Mouse (Mus musculus) lung, postnatal 0 days (tissue): ENCODE measurements around the gene Ints7. TPM values are rescaled to one million over a fixed set of nuclear protein-coding genes. Genes with fewer than 3 reads are reported as not detected.

ENCODE experiments used
- ATAC-seq: fragments of 200-750 bp; cut with Nextera tagmentation; 2 replicates; pipeline ENCODE4 v1.8.0; 2017; ENCODE audit warnings: moderate library complexity
- DNase-seq: peaks from one replicate; pipeline ENCODE4 v3.0.0-alpha.2; 2016; ENCODE audit warnings: low spot score
- H3K27ac ChIP-seq: fragments of 300-500 bp; sonication (generic); 2 replicates; pipeline ENCODE4 v1.5.1; 2014; ENCODE audit warnings: antibody characterized with exemption, mild to moderate bottlenecking, low read length, mixed read lengths
- H3K27me3 ChIP-seq: fragments of 300-500 bp; sonication (generic); replicated peaks from 2 replicates; pipeline ENCODE4 v1.6.1; 2014; ENCODE audit warnings: low read length, mixed read lengths; ENCODE audit not compliant: insufficient read depth
- H3K36me3 ChIP-seq: fragments of 300-500 bp; sonication (generic); 2 replicates; pipeline ENCODE4 v1.6.1; 2014; ENCODE audit warnings: low read length, mixed read lengths; ENCODE audit not compliant: insufficient read depth
- H3K4me1 ChIP-seq: fragments of 300-500 bp; sonication (generic); 2 replicates; pipeline ENCODE4 v1.6.1; 2014; ENCODE audit warnings: antibody characterized with exemption, low read depth, low read length, mixed read lengths; ENCODE audit not compliant: insufficient read depth
- H3K4me2 ChIP-seq: fragments of 300-500 bp; sonication (generic); replicated peaks from 2 replicates; pipeline ENCODE4 v1.6.1; 2014; ENCODE audit warnings: low read depth, mild to moderate bottlenecking, low read length, moderate library complexity, mixed read lengths
- H3K4me3 ChIP-seq: fragments of 300-500 bp; sonication (generic); 2 replicates; pipeline ENCODE4 v1.5.1; 2014; ENCODE audit warnings: low read depth, low read length
- H3K9ac ChIP-seq: fragments of 300-500 bp; sonication (generic); replicated peaks from 2 replicates; pipeline ENCODE4 v1.6.1; 2014; ENCODE audit warnings: low read depth, mild to moderate bottlenecking
- H3K9me3 ChIP-seq: fragments of 300-500 bp; sonication (generic); 2 replicates; pipeline ENCODE4 v1.6.1; 2016; ENCODE audit warnings: low read length, mixed read lengths
- CTCF ChIP-seq: IDR thresholded peaks from 2 replicates; pipeline ENCODE4 v1.5.1; 2016; ENCODE audit warnings: antibody characterized with exemption, mild to moderate bottlenecking
- EP300 ChIP-seq: IDR thresholded peaks from 2 replicates; pipeline ENCODE4 v1.6.1; 2016; ENCODE audit warnings: antibody characterized with exemption, mild to moderate bottlenecking, control low read depth
- WGBS: fragments of 180-500 bp; shearing (Covaris S2); extraction: QIAGEN DNeasy Blood & Tissue Kit; methylation state at CpG from one replicate; pipeline ENCODE4 v1.1.7; 2014; 5-methylcytosine and 5-hydroxymethylcytosine counted together
- polyA plus RNA-seq: library from polyadenylated mRNA; unstranded; fragments of >200 nt; fragmentation: Nextera tagmentation; extraction: Ambion mirVana; gene quantifications from 2 replicates; pipeline ENCODE4 v1.2.1, GENCODE M21; 2015

Gene Ints7
- polyA plus RNA-seq, 1 experiment from 2014 or later: 14.3 TPM

DNA sequence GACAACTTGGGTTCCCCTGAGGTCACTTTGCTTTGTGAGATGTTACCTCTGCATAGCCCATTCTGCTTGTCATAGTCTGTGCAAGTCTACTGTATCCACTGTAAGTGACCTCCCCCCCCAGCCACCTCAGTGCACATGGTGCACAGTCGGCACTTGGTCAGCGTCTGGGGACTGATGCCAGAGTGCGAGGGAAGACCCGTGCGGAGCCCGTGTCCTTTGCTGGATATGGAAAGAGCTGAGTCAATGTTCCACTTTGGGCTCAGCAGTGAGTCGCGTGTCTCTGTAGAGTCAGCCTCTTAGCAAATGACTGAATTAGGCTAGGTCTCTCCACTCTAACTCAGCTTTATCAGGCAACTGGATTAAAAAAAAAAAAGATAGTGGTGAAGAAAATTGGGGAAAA, 47.4 kb downstream of the Ints7 start:
- DNase-seq: no peak
- WGBS: 82% methylated on average over 8 of the region's 8 CpGs
- TF ChIP-seq CTCF (no peak), EP300 (no peak)
- Histone ChIP-seq H3K27ac (no peak overlapping the region), H3K9me3 (no peaks in the 10 kb centered on the region), H3K9ac (no peak overlapping the region), H3K4me2 (no peak overlapping the region), H3K4me3 (no peak overlapping the region), H3K27me3 (no peaks in the 10 kb centered on the region), H3K36me3 (peaks cover 27% of the 10 kb centered on the region), H3K4me1 (no peaks in the 10 kb centered on the region)
- no peak for ATAC-seq

DNA sequence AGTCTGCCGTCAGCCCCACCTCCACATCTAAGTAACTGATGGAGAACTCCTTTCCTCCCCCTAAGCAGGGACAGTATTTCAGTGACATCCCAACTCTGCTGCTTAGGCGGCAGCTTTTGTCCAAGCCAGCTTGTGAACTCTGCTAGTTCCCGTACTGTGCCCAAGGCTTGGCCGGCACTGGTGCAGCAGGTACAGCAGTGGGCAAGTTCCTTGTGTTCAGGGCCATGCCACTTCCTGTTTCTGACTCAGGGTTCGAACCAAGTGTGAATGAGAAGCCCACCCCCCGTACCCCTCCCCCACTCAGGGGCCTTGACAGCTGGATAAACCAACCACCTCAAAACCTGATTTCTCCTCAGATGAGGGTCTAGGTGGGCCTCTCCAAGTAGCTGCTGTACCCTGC, 49.1 kb downstream of the Ints7 start:
- Histone ChIP-seq H3K27ac (no peak overlapping the region), H3K4me2 (no peak overlapping the region), H3K27me3 (no peaks in the 10 kb centered on the region), H3K9ac (no peak overlapping the region), H3K9me3 (no peaks in the 10 kb centered on the region), H3K4me3 (no peak overlapping the region), H3K36me3 (peaks cover 14% of the 10 kb centered on the region), H3K4me1 (no peaks in the 10 kb centered on the region)
- WGBS: 49% methylated on average over 6 of the region's 6 CpGs
- DNase-seq: no peak
- ATAC-seq: no peak
- no peak for TF ChIP-seq CTCF
- no peak for TF ChIP-seq EP300

GRCm38 (mm10) chr1:191625026-191625425, 49.6 kb downstream of the Ints7 start:
- no peaks in the 10 kb centered on the region for H3K27me3 ChIP-seq
- peak; percentile 13 for DNase-seq
- no peak overlapping the region for H3K4me3 ChIP-seq
- peaks cover 9% of the 10 kb centered on the region for H3K36me3 ChIP-seq
- no peaks in the 10 kb centered on the region for H3K4me1 ChIP-seq
- 26% methylated on average over 6 of the region's 6 CpGs for WGBS
- no peak overlapping the region for H3K27ac ChIP-seq
- H3K9me3 ChIP-seq: no peaks in the 10 kb centered on the region
- no peak overlapping the region for H3K4me2 ChIP-seq
- ATAC-seq: peak; percentile 56
- no peak overlapping the region for H3K9ac ChIP-seq
- TF ChIP-seq EP300: no peak

DNA sequence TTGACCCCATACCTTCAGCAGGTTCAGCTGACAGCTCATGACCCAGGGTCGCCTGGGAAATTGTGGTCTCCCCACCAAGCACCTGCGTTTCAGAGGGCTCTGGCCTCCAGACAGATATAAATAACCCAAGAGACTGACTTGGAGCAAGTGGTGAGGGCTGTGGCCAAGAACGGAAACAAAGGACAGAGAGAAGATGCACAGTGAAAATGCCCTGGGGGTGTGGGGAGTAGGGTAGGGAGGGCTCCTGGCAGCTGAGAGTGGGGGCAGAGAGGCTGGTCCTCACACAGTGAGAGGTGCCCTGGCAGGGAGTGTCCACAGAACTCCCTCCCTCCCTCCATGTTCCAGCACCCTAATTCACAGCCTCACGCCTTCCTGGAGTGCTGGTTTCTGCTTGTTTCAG, 50.2 kb downstream of the Ints7 start:
- Histone ChIP-seq H3K27me3 (no peaks in the 10 kb centered on the region), H3K9me3 (no peaks in the 10 kb centered on the region), H3K36me3 (peaks cover 3% of the 10 kb centered on the region; the same call in 1 of the 2 replicates), H3K4me1 (no peaks in the 10 kb centered on the region), H3K4me3 (no peak overlapping the region), H3K27ac (no peak overlapping the region), H3K4me2 (no peak overlapping the region), H3K9ac (no peak overlapping the region)
- ATAC-seq (no peak), DNase-seq (no peak)
- no peak for TF ChIP-seq EP300
- no peak for TF ChIP-seq CTCF
- WGBS: 28% methylated on average over 4 of the region's 4 CpGs

- TF ChIP-seq EP300 (no peak), CTCF (no peak)
- Histone ChIP-seq H3K4me3 (no peak overlapping the region), H3K36me3 (no peaks in the 10 kb centered on the region), H3K27me3 (no peaks in the 10 kb centered on the region), H3K4me1 (no peaks in the 10 kb centered on the region), H3K4me2 (no peak overlapping the region), H3K9me3 (no peaks in the 10 kb centered on the region), H3K9ac (no peak overlapping the region), H3K27ac (no peak overlapping the region)
- no peak for ATAC-seq
- WGBS: 51% methylated on average over 11 of the region's 11 CpGs
- no peak for DNase-seq
Observed at GRCm38 (mm10) chr1:191628457-191629169, 53.2 kb downstream of the Ints7 start.

GRCm38 (mm10) chr1:191629170-191629636, 53.8 kb downstream of the Ints7 start:
- 67% methylated on average over 3 of the region's 3 CpGs for WGBS
- H3K27me3 ChIP-seq: no peaks in the 10 kb centered on the region
- no peak for DNase-seq
- no peak overlapping the region for H3K27ac ChIP-seq
- H3K9ac ChIP-seq: no peak overlapping the region
- H3K4me1 ChIP-seq: no peaks in the 10 kb centered on the region
- TF ChIP-seq CTCF (no peak), EP300 (no peak)
- no peak for ATAC-seq
- no peaks in the 10 kb centered on the region for H3K9me3 ChIP-seq
- no peaks in the 10 kb centered on the region for H3K36me3 ChIP-seq
- H3K4me3 ChIP-seq: no peak overlapping the region
- H3K4me2 ChIP-seq: no peak overlapping the region
